Mouse (Mus musculus) kidney, postnatal 14 days (tissue): ENCODE measurements at regions not wholly inside any gene's neighbourhood (a gene's known extent, or its start where the extent isn't known, plus 50 kb on each side); places are given as distances from the start of the nearest gene placed in this dataset.

Experiments used
- DNase-seq: peaks from one replicate; pipeline ENCODE4 v3.0.0; 2022; ENCODE audit warnings: mixed read lengths

DNA sequence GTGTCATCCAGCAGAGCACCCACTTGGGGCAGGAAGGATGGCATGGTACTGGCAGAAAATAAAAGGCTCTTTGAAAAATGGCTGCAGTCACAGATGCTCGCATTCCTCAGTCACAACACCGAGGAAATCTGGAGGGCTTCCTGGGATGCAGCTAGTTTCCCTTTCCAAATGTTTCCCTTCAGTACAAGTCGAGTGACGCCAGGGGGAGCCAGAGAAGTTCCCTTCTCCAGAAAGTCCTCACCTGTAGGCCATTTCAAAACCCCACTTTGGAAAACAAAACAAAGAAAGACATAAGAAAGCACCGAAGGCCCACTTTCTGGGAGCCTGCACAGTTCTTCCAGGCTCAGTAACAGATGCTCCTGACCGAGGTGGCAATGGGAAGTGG is 199.4 kb upstream of the Apob start:
- peak; percentile 20 for DNase-seq

DNA sequence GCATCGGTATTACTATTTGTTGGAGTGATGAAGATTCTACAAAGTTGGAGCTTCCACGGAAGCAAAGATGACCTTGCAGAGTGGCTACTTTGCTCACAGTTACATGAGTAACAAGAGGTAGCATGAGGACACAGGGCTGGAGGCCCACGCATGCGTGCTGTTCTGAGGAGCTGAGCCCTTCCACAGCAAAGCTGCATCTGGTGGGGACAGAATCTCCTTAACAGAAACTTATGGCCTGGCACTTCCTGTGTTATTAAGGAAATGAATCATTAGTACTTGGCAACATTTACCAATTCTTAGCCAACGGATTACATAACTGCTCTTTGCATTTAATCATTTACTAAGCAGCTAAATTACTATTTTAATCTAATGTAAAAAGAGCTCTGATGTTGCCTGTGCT is 160.8 kb upstream of the Apob start:
- DNase-seq, result peak; percentile 65

DNA sequence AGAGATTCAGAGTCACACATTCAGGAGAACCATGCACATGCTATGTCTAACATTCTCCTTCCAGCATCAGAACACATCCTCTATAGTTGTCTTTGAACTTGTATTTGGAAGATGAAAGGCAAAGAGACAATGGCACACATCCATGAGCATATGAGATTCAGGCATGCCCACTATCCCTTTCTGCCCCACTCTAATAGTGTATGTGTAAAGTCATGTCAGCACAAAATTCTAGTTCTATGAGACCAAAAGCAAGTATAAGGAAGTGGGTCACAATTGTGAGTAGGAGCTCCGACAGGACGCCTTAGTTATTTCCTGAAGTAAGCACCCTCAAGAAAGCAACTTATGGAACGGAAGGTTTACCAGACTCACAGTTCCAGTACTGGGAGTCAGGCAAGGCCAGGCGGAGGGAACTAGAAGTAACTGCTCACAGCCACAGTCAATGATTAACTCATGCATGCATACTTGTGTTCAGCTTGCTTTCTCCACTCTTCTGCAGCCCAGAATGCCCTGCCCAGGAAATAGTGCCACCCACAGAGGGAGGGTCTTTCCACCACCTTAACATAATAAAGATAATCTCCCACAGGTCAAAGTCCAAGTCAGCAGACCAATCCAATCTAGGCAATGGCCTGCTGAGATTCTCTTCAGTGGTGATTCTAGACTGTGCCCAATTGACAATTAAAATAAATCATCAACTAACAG is 157.3 kb upstream of the Apob start:
- peak; percentile 76 for DNase-seq

GRCm38 (mm10) chr12:7820718-7821117 is 156.7 kb upstream of the Apob start:
- DNase-seq, result no peak

DNA sequence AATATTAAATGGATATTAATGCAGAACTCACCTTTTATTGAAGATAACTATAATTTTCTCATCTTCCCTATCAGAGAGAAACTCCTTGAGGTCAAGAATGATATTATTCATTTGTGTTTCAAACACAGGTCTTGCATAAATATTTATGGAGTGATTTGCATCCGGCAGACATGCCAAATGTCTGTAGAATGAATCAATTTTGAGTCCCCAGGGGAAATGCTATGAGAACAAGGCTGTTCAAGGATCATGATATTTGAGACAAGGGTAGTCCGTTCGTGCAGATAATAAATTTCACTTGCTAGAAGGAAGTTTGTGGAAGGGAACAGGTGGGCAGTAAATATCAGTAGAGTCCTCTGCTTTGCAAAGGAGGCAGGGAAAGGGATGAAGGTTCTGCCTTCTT is 141.7 kb upstream of the Apob start:
- no peak for DNase-seq

DNA sequence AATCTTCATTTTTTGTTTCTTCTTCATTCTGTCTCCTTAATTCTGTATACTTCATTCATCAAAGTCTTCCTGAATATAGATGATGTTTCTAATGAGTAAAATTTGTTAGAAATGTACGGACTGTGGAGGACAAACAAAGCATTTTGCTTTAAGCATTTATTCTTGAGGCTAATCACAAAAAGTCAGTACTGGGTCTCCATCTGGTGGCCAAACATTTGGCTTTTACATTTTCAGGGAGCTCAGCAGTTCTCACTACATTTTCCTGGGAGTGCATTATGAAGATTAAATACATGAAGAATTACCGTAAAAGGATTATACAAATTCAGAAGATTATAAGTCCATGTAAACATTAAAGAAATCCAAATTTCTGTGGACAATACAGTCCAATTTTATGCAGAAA is 123.6 kb upstream of the Apob start:
- peak; percentile 14 for DNase-seq

DNA sequence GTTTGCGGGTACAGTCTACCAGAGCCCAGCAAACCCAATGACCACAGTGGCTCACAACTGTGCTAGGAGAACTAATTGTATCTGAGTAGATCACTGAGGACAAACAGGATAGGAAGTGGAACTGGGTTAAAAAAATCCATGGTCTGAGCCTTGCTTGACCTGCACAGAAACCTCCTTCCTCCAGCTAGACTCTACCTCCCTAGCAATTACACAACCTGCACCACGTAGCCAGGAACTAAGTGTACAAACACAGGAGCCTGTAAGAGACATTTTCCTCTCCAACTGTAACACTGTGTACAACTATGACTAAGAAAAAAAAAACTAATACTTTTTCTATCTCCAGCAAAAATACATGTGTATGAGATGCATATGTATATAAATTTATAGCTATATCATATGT is 121.8 kb upstream of the Apob start:
- DNase-seq, result no peak

GRCm38 (mm10) chr12:7859533-7859932 is 117.9 kb upstream of the Apob start:
- DNase-seq, result no peak

- DNase-seq, result no peak
Observed at GRCm38 (mm10) chr12:7870004-7870403, 107.4 kb upstream of the Apob start.

DNA sequence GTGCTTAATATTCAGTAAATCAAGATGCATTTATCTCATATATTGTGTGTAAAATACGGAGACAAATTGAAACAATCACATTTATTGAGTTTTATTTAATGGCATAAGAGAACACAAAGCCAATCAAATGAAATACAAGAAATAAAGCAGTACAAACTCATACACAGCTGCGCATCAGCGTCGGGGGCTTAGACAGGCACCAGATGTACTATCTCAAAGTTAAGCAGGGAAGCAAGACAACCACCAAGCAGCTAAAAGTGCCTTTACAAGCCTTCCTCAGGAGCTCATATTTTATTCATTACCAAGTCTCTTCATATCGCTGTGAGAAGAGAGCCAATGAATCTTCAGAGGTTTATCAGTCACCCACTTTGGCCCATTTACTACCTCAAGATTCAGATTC is 107.0 kb upstream of the Apob start:
- no peak for DNase-seq

GRCm38 (mm10) chr12:7875454-7875853 is 102.0 kb upstream of the Apob start:
- DNase-seq, result no peak

DNA sequence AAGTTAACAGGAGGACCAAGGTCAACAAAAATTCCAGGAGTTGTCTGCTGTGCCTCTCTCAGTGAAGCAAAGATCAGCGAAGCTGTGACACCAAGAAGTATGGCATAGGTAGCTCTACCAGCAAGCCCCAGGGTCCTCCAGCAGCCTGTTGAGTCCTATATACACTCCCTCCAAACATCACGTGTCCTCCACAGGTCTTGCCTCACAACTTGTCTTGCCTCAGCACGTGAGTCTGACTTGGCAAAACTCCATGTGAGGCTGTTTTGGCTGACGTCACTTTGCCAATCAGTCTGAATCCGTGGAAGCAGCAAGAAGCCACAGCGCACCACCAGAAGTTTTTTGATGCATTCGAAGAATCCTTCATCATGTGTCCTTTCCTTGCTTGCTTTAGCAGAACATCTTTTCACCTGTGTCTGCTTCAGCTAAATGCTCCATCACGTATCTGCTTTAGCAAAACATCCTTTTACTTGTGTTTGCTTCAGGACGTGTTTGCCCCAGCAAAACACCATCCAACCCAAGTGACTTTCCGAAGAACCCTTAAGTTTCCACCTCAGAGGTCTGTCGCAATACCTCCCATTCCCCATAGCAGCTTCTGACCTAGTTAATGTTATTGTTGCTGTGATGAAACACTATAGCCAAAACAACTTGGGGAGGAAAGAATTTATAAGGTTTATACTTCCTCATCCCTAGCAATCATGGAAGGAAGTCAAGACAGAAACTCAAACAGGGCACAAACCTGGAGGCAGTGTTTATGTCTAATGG is 101.0 kb upstream of the Apob start:
- no peak for DNase-seq

- no peak for DNase-seq
Observed at GRCm38 (mm10) chr12:7878761-7879160, 98.7 kb upstream of the Apob start.

DNA sequence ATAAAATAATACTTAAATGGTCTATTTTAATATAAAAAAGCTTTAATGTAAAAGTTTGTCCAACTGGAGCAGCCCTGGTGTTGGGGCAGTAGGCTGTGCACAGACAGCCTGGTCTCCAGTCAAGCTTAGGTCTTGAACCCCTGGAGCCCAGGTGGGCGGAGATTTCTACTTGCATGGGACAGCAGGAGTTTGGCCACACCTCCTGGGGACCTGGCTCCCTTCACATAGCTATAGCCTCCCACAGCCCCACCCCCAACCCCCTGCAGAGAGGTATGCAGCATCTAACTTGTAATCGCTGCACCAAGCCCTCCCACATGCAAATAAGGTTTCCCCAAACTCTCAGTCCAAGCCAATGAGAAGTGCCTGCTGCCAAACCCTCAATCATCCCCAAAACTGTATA is 81.3 kb upstream of the Apob start:
- DNase-seq, result no peak

DNA sequence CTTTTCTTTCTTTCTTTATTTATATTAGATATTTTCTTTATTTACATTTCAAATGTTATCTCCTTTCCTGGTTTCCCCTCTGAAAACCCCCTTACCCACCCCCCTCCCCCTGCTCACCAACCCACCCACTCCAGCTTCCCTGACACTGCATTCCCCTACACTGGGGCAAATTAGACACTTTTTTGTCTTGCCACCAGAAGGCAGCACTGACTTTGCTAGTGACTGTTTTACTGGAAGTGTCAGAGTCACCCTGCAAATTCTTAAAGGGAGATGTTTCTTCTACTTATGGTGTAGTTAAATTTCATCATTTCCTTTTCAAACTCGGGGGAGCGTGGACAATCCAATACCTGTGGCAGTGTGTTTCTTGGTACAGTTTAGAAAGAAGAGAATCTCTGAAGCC is 72.1 kb upstream of the Apob start:
- peak; percentile 17 for DNase-seq

DNA sequence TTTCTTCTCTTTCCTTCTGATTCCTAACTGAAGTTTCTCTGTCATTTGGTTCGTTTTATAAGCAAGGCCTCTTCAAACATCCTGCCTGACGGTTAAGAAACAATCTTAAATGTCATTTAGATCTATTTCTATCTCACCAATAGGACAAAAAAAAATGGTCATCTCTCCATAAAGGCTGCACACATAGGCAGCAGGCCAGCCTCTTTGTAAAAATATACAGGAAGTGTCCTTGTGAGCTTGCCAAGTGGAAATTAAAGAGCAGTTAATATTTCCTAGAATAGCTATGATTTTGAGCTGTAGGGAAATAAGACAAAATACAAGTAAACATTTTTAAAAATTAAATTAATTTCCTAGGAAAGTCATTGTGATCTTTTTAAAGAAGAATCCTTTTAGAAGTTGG is 70.6 kb upstream of the Apob start:
- DNase-seq, result peak; percentile 9

DNA sequence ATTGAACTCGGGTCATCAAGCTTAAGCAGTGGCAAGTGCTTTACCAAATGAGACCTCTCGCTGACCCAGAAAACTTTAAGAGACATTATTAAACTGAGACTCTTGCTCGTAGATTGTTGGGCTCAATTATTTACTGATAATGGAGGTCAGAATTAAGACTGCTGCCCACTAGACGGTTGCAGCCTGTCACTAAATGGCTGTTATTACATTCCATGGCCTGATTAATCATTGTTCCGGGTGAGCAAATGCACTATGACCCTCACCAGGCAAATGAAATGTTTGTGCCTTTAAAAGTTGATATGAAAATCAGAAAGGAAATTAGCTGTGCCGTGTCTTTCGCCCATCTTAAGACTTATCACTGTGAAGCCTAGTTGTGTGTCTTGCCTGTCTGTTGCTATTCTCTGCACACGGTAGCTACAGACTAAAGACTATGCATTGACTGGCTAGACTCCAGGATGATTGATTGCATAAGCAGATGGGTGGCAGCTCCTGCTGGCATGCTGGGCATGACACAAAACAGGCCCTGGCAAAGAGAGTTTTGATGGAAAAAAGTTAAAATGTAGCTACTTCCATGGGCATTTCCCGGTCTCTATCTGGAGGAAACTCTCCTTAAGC is 67.6 kb upstream of the Apob start:
- peak; percentile 5 for DNase-seq

DNA sequence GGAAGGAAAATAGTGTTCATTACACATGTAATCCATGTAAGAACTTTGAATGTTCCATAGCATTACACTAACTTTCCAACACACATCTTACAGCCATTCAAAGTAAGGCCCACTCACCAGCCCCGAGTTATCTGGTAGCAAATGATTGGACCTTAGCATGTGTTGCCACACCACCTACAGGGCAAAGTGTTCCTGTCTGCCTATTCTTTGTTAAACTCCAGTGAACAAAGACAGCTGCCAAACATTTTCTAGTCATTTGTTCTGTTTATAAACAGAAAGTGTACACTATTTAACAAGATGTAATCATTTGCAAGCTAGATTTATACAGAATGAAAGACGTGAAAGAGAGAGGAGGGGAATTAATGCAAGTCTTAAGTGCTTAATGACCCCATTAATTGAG is 66.9 kb upstream of the Apob start:
- DNase-seq, result peak; percentile 38

- no peak for DNase-seq
Observed at GRCm38 (mm10) chr12:7918385-7918784, 59.1 kb upstream of the Apob start.

DNA sequence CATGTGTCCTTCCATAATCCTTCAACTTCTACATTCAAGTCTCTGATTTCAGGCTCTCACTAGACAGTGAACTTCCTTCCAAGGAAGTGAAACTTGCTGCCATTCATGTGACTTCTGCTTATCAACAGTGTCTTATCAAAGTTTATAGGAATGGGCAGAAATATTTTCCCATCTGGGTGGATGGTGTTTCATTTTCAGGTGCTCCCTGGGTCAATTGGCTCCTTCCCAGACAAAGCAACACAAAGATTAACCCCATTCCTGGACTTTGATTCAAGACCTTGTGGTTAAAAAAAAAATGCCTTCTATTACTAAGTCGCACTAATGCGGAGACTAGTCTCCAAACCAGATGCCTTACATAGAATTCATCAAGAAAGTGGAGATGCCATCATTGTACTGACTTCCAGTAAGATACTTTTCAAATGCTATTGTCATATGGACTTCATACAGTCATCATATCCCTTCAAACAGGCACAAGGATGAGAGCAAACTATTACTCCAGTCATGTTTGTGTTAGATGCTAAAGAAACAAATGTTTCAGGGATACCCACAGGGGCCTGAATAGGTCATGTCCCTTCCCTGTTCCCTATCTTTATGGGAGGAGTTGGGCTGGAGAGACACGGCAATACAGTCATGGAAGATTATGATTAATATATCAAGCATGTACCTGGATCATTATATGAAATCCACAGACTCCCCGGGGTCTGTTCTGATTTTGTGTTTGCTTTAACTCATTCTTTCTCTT is 58.3 kb upstream of the Apob start:
- DNase-seq, result peak; percentile 20

- DNase-seq, result peak; percentile 20
Observed at GRCm38 (mm10) chr12:7919709-7920324, 57.6 kb upstream of the Apob start.

DNA sequence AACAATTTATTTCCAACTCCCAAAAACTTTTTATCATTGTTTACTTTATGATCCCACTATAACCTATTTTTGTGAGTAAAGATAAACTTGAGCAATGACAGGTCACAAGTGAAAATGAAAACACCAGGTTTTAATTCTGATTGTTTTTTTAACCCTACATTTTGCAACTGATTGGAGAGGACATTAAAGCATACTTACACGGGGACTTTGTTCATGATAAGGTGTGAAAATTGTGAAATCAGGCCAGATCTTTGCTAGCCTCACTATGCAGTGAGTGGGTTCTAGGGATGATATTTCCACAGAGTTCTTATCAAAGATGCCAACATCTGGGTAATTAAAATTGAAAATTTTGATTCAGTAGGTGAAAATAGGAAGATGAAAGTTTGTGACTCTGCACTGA is 56.6 kb upstream of the Apob start:
- no peak for DNase-seq
